Mouse (Mus musculus) limb, embryonic 14.5 days (tissue): ENCODE measurements at regions not wholly inside any gene's neighbourhood (a gene's known extent, or its start where the extent isn't known, plus 50 kb on each side); places are given as distances from the start of the nearest gene placed in this dataset.
"Not testable (repeated sequence)": the region's sequence is repeated elsewhere in the genome, so short reads cannot be mapped to it uniquely, and the experiment has no call there.

ENCODE experiments used
- ATAC-seq: fragments of 200-750 bp; cut with Nextera tagmentation; 2 replicates; pipeline ENCODE4 v1.8.0; 2017; ENCODE audit warnings: low read depth, moderate number of reproducible peaks, moderate TSS enrichment; ENCODE audit not compliant: low FRiP score
- DNase-seq: peaks from one replicate; pipeline ENCODE4 v3.0.0-alpha.2; 2015; ENCODE audit warnings: low spot score
- H3K27ac ChIP-seq: fragments of 300-500 bp; sonication (generic); replicated peaks from 2 replicates; pipeline ENCODE4 v1.5.1; 2014; ENCODE audit warnings: low read depth, mild to moderate bottlenecking, low read length, moderate library complexity, mixed read lengths
- H3K27me3 ChIP-seq: fragments of 300-500 bp; sonication (generic); 2 replicates; pipeline ENCODE4 v1.6.1; 2014; ENCODE audit warnings: low read length, mixed read lengths; ENCODE audit not compliant: control insufficient read depth, insufficient read depth
- H3K36me3 ChIP-seq: fragments of 300-500 bp; sonication (generic); 2 replicates; pipeline ENCODE4 v1.6.1; 2014; ENCODE audit warnings: mild to moderate bottlenecking, low read length, moderate library complexity, mixed read lengths; ENCODE audit not compliant: control insufficient read depth, insufficient read depth
- H3K4me1 ChIP-seq: fragments of 300-500 bp; sonication (generic); 2 replicates; pipeline ENCODE4 v1.6.1; 2014; ENCODE audit warnings: antibody characterized with exemption, low read length, mixed read lengths; ENCODE audit not compliant: control insufficient read depth, insufficient read depth
- H3K4me2 ChIP-seq: fragments of 300-500 bp; sonication (generic); replicated peaks from 2 replicates; pipeline ENCODE4 v1.6.1; 2014; ENCODE audit warnings: low read depth, mild to moderate bottlenecking, low read length, moderate library complexity; ENCODE audit not compliant: severe bottlenecking
- H3K4me3 ChIP-seq: fragments of 300-500 bp; sonication (generic); replicated peaks from 2 replicates; pipeline ENCODE4 v1.5.1; 2014; ENCODE audit warnings: low read length
- H3K9ac ChIP-seq: fragments of 300-500 bp; sonication (generic); 2 replicates; pipeline ENCODE4 v1.6.1; 2014; ENCODE audit warnings: mild to moderate bottlenecking, low read depth, low read length, moderate library complexity; ENCODE audit not compliant: severe bottlenecking
- H3K9me3 ChIP-seq: fragments of 300-500 bp; sonication (generic); 2 replicates; pipeline ENCODE4 v1.6.1; 2016; ENCODE audit warnings: low read length; ENCODE audit not compliant: control insufficient read depth
- POLR2A ChIP-seq: fragments of 200-500 bp; IDR thresholded peaks from 2 replicates; pipeline ENCODE4 v1.8.0; 2012; ENCODE audit warnings: inconsistent platforms, mild to moderate bottlenecking, moderate library complexity, borderline replicate concordance; ENCODE audit not compliant: insufficient read depth, insufficient read length; ENCODE audit errors: extremely low read depth
- WGBS: fragments of 180-500 bp; shearing (Covaris S2); extraction: QIAGEN DNeasy Blood & Tissue Kit; methylation state at CpG from one replicate; pipeline ENCODE4 v1.1.7; 2014; 5-methylcytosine and 5-hydroxymethylcytosine counted together

- no peaks in the 10 kb centered on the region for H3K36me3 ChIP-seq
- TF ChIP-seq POLR2A = no peak
- DNase-seq = peak; percentile 36
- H3K27me3 ChIP-seq = no peaks in the 10 kb centered on the region
- no peak overlapping the region for H3K27ac ChIP-seq
- 25% methylated on average over 6 of the region's 6 CpGs for whole genome bisulfite sequencing
- no peaks in the 10 kb centered on the region for H3K9me3 ChIP-seq
- no peak overlapping the region for H3K4me2 ChIP-seq
- 0 out of 2 replicates have a peak, but pooled peaks have one; percentile 50 for ATAC-seq
- no peak overlapping the region for H3K4me3 ChIP-seq
- no peak overlapping the region for H3K9ac ChIP-seq
- H3K4me1 ChIP-seq = peaks cover 9% of the 10 kb centered on the region; the same call in 1 of the 2 replicates
Observed at GRCm38 (mm10) chr10:43672490-43672889, 94.4 kb downstream of the Cd24a start.

- no peak for DNase-seq
- H3K9ac ChIP-seq = no peak overlapping the region
- H3K4me3 ChIP-seq = no peak overlapping the region
- H3K9me3 ChIP-seq = no peaks in the 10 kb centered on the region
- no peak for TF ChIP-seq POLR2A
- H3K4me1 ChIP-seq = no peaks in the 10 kb centered on the region
- WGBS = 66% methylated on average over 1 of the region's 1 CpGs
- H3K27ac ChIP-seq = no peak overlapping the region
- no peak overlapping the region for H3K4me2 ChIP-seq
- ATAC-seq = no peak
- H3K27me3 ChIP-seq = no peaks in the 10 kb centered on the region
- no peaks in the 10 kb centered on the region for H3K36me3 ChIP-seq
Observed at GRCm38 (mm10) chr10:43674749-43675148, 96.7 kb downstream of the Cd24a start.

GRCm38 (mm10) chr10:43675495-43675894 is 97.4 kb downstream of the Cd24a start:
- H3K9ac ChIP-seq, H3K4me3 ChIP-seq, DNase-seq, ATAC-seq, H3K27me3 ChIP-seq, H3K9me3 ChIP-seq, H3K36me3 ChIP-seq, H3K4me1 ChIP-seq, H3K27ac ChIP-seq, H3K4me2 ChIP-seq: not testable (repeated sequence)
- WGBS = 78% methylated on average over 1 of the region's 1 CpGs

- 78% methylated on average over 5 of the region's 5 CpGs for WGBS
- no peak overlapping the region for H3K9ac ChIP-seq
Observed at GRCm38 (mm10) chr10:43676289-43676688, 98.2 kb downstream of the Cd24a start.

GRCm38 (mm10) chr10:43684247-43685033 is 106.4 kb downstream of the Cd24a start:
- Histone ChIP-seq H3K27me3 (no peaks in the 10 kb centered on the region), H3K9ac (no peak overlapping the region), H3K27ac (no peak overlapping the region), H3K4me2 (no peak overlapping the region), H3K9me3 (no peaks in the 10 kb centered on the region), H3K4me3 (no peak overlapping the region), H3K4me1 (peaks cover 7% of the 10 kb centered on the region), H3K36me3 (no peaks in the 10 kb centered on the region)
- no peak for ATAC-seq
- no peak for TF ChIP-seq POLR2A
- 34% methylated on average over 12 of the region's 12 CpGs for whole genome bisulfite sequencing
- DNase-seq = no peak

More at GRCm38 (mm10) chr10:43676289-43676688, 98.2 kb downstream of the Cd24a start:
- DNase-seq (no peak), ATAC-seq (no peak)
- H3K36me3 ChIP-seq = no peaks in the 10 kb centered on the region
- H3K4me2 ChIP-seq = no peak overlapping the region
- no peak overlapping the region for H3K27ac ChIP-seq
- TF ChIP-seq POLR2A = no peak
- H3K4me3 ChIP-seq = no peak overlapping the region
- H3K4me1 ChIP-seq = no peaks in the 10 kb centered on the region
- H3K9me3 ChIP-seq = no peaks in the 10 kb centered on the region
- H3K27me3 ChIP-seq = no peaks in the 10 kb centered on the region
